Mouse (Mus musculus) activated CD4-positive, CD25-positive, alpha-beta regulatory T cell, adult 4 months (primary cell): Measurements from ENCODE around the gene Gcnt1. TPM values are rescaled to one million over a fixed set of nuclear protein-coding genes. Genes with fewer than 3 reads are reported as not detected.

Experiments
- ATAC-seq: one replicate; pipeline ENCODE4 v1.8.0; 2017
- polyA plus RNA-seq, 2 experiments: library from polyadenylated mRNA; unstranded; fragments of 100-300 nt; shearing (Covaris generic); gene quantifications; one replicate each; pipeline ENCODE4 v1.2.1; 2017

Gcnt1 gene
- polyA plus RNA-seq, 2 experiments from 2014 or later = 12.4 to 13.0 TPM

DNA sequence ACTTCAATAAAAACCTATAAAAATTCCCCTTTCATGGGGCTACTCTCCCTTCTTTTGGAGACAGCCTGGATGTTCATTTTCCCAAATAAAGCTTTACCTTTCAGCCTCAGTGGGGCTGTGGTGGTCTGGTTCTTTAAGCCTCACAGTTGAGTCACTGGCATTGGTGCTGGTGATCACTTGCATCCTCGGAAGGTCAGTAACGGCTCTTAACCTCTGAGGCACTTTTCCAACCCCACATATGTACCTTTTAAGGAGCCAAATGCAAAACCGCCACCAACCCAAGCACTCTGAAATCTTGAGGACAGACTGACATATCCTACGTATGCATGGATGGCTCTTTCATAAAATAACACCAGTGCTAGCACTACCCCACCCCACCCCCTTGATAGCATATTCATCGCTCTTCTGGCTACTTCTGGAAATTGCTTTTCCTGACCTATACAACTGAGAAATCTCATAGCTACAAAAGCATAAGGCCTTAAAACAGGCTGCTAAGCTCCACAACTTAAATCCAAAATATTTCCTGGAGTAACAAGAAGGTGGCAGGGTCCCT, 48.9 kb downstream of the Gcnt1 start:
- ATAC-seq = no peak

DNA sequence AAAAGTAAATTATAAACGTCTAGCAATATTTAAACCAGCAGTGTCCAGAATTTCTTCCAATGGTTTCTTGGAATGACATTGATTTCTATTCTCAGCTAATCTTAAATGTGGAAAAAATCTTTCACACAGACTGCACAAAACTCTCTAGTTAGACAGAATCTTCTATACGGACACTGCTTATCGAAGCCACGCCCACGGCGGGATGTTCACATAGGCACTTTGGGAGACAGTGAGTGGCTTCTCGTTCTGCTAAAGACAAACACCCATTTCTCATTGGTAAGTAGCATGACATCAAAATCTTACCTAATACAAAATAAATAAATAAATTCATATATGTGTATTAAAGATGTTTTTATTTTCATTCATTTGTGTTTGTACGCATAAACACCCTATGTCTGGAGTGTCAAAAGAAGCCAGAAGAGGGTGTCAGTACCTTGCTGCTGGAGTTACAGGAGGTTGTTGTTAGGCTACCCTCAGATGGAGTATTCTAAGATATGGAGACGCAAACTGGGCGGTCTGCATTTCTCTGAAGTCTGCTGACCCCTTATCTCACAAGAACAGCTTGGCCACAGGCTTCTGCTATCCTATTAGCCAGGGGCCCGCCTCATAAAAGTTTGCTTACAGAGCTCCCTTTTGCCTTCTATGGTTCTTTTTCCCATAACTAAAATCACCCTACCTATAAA, 49.5 kb downstream of the Gcnt1 start:
- ATAC-seq = no peak

DNA sequence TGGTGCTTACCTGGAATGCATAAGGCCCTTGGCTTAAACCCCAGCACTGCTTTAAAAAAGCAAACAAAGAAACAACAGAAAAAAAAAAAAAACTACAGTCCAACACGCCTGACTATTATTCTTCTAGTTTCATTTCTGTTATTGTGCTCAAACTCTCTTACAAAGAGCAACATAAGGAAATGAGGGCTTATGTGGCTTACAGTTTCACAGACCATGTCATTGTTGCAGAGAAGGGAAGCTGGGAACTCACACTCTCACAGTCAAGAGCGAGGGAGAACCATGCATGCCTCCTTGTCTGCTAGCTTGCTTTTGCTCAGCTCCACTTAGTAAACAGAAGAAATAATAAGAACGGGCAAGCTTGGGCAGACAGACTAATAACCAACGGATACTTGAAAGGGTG, 52.9 kb downstream of the Gcnt1 start:
- ATAC-seq = no peak

DNA sequence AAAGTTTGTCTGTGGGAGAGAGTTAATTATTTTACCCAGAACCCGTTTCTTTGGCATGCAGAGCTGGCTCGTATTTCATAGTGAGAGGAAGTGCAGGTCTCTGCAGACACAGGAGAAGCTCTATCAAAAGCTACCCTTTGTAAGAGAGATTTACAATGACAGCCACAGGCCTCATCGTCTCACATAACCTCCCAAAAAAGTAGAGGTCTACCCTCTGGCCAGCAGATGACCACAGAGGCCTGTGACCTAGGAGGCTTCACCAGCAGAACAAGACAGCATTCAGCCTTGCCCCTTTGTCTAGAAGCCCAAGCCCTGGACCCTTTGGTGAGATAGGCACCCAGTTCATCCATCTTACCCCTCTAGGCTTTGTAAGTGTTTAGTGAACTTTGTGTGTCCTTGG, 53.9 kb downstream of the Gcnt1 start:
- no peak for ATAC-seq

DNA sequence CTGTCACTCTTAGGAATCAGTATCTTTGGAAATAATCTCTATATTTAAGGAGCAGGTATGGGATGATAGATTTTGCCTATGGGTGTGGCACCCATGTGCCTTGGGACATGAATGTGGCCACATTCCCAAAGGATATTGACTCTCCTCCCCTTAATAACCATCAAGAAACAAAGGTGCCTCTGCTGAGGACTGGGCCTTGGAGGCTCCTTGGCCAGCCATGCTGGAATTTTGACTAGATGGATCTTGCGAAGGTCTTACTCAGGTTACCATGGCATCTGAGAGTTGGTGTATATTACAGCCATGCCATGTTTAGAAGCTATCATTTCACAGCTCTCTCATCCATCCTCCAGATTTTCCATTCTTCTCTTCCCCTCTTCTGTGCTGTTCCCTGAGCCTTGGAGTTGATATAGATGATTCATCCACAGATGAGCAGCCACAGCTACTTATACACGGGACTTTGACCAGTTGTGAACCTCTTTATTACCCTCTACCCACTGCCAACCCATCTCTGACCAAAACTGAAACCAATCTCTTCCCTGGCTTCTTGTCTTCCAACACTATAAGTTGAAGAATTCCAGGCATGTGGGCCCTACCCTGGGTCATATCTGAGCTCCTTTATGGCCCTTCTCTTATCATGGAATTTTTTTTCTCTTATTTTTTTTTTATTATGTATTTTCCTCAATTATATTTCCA, 56.2 kb downstream of the Gcnt1 start:
- no peak for ATAC-seq

DNA sequence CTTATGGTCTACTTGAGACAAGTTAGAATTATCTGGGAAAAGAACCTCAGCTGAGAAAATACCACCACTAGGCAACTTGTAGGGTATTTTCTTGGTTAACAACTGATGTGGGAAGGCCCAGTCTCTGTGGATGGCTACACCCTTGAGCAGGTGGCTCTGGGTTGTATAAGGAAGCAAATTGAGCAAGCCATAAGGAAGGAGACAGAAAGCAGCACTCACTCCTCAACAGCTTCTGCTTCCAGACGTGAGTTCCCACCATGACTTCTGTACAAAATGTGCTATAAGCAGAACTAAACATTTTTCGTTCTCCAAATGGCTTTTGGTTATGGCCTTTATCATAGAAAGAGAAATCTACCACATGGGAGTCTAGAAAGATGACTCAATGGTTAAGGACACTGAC, 58.2 kb downstream of the Gcnt1 start:
- no peak for ATAC-seq

DNA sequence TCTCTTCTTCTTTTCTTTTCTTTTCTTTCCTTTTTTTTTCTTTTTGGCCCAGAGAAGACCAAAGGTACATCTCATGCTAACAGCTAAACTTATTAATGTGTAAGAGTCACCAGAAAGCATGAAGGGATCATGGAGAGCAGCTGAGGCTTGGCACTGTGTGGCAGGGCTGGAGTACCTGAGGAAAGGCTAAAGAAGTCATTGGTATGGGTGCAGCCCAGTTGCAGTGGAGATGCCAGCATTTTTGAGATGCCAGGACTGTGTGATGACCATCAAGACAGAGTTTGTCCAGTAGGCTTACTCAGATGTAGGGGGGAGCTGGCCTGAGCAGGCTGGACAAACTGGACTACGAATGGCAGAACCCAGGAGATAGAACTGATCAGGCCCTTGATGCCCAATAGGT, 58.9 kb downstream of the Gcnt1 start:
- ATAC-seq = no peak

DNA sequence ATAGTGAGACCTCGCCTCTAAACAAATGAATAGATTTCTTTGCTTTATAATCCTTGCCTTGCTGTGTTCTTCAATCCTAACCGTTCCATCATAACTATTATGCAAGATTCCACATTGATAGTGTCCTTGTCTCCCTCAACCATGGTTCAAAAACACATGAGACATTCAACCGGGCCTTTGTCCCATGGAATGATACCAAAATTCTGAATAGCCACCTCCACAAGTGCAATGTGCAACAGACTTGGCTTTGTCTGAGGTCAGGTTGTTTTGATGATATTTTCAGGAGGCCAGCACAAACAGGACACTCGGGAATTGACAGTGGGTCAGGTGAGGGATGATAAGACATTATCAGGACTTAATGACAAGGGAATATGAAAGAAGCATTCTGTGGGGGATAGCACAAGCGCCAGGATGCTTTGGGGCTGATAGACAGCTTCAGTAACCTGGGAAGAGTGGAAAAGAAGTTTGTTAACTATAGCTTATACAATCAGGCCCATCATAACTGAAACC, 59.9 kb downstream of the Gcnt1 start:
- no peak for ATAC-seq

DNA sequence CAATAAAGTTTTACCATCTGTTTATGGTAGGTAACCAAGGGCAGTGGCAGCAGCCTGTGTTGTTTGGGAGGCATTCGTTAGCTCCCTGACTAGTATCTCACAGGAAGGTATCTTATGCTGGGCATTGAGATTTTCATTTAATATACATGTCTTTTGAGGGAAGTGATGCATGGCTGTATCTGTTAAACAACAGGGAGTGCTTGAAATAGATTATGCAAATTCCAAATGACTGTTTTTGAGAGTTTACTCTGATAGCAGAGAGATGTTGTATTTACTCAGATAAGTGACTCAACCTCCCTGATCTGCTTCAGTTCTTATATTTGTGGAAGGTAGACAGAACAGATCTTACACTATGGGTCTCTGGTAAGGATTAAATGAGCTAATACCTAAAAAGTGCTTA, 61.1 kb downstream of the Gcnt1 start:
- ATAC-seq = no peak

DNA sequence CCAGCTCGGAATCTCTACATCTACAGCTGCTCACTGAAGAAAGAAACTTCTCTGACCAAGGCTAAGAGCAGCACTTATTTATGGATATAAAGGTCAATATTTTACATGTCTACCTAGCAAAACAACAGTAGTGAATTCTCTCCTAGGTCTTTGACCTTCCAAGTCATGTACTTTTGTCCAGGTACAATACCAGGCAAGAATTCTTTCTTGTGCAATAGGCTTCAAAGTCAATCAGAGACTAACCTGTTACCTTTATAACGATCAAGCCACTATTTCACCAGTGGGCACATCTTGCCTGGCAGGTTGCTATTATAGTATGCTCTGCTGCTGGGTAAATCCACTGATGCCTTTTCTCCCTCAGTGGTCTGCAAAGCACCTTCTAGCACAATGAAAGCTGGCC, 61.6 kb downstream of the Gcnt1 start:
- no peak for ATAC-seq

DNA sequence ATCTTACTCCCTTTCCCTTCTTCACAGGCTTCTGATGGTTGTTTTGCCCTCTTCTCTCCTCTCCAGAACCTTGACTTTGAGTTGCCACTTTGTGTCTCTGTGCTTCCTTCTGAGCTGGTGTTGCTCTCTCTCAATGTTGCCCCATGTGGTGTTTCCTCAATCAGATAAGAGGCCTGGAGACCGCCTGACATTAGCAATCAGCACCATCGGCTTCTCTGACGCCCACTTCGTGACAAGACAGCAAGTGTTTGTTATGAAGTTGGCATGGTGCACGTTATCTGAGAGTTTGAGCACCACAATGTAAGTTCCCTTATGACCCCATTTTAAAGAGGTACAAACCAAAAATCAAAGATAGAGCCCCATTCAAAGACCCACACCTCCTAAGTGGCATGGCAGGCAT, 76.6 kb downstream of the Gcnt1 start:
- peak; percentile 44 for ATAC-seq

DNA sequence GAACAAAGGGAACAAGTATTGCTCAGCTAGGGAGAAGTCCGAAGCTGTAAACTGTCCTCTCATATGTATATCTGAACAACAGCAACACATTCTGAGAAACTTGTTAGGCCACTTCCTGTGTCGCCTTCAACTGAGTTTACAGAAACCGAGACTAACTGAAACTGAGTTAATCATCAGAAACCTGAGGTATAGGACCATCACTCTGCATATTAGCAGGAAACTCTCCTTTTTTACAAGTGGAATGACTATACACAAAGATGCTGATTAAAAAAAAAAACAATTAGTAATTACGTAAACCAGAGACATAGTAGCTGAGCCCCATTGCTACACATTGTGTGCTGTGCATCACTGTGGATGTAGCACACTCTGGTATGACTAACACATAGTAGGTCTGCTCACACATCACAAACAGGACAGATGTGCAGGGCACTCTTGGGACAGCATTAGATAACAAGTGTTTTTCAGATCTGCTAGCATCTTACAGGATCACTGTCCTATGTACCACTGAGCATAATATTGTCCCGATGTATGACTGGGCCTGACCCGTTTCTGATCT, 77.4 kb downstream of the Gcnt1 start:
- peak; percentile 70 for ATAC-seq

DNA sequence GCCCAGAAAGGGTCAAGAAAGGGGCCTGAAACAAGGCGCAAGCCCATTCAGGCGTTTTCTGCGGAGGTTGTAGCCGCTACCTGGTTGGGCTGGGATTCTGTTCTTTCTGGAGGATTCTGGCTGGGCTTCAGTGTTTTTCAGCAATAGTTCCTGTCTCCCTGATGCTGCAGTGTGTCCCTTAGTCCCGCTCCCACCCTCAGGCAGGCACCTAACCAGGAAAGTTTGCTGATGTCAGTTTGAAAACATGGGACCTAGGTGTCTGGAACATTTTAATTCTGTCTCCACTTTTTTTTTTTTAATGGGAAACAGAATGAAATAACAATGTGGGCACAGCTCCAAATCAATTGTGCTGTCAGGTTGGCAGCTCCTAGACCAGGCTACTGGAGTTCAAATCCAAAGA, 78.5 kb downstream of the Gcnt1 start:
- no peak for ATAC-seq

DNA sequence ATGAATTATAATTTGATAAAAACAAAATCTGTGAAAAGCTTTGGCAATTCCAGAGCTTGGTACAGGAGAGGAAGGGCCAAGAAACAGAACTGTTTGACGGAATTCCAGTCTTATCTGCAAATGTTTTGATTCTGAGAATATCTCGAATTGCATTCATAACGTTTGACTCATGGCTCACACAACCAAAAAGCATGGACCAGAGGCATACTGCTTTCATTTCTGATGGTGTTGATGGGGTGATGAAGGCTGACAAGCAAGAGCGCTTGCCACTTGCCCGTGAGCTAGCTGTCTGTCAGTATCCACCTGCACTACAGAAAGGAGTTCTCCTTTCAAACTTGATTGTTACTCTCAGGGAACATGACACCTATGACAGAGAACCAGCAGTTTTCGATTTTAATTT, 83.1 kb downstream of the Gcnt1 start:
- no peak for ATAC-seq

DNA sequence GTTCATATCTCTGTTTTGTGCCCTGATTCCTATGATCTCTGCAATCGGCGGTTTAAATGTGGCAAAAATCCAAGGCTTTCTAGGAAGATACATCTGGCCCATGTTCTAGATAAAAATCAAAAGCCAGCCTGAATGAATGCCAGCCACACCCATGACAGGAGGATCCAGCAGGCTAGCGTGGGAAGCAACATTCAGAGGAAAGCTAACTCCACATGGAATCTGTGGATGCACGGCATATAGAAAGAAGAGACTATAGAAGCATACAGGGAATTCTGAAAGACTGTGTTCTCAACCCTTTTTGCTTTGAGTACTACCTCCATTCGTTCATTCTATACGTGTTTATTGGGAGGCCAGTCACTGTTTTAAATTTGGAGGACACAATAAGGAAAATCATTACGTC, 86.6 kb downstream of the Gcnt1 start:
- no peak for ATAC-seq

DNA sequence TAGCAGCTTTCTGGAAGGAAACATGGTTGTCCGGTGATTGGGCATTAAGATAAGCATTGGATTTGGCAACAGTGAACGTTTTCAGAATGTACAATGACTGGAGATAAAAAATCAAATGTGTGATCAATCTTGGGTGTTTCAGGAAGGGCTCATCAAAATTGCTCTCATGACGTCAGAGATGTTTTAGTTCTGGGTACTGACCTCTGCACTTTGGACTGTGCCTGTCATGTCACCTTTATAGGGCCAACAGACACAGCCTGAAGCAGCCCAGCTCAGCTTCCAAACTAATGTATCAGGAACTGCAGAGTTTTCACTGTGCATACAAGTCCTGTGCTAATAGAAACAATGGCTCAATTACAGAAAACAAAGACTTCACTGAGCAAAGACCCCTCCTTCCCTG, 89.3 kb downstream of the Gcnt1 start:
- no peak for ATAC-seq

DNA sequence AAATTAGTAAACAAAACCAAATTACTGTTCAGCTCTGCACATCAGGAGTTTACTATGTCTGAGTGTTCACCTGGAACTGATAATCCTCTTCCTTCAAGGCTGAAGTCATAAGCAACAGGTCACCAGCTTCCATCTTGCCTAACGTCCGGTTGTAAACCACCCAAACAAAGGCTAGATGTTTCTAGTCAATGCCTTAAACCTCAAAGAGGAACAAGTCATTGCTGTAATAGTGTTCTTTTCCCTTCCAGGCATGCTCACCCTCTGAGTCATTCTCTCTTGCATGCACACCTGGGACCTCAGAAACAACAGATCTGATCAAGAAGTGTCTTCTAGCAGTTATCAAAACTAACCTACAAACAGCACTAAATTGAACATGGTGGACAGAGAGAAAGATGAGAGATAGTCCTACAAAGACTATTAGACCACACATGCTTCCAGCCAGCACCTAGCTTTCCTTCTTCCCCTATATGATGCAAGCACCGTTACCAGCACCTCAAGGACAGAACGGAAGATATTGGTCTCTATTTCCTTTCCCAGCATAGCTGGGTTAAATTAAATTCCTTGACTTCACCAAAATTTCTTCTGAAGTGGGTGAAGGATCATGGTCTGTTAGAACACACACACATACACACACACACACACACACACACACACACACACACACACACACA, 94.1 kb downstream of the Gcnt1 start:
- no peak for ATAC-seq

Other genes with a start within 250 kb of the Gcnt1 start
- 10 to 100 TPM; 20.6 to 30.8 TPM for gene Rfk, start 21.2 kb upstream of the Gcnt1 start, polyA plus RNA-seq